Mouse (Mus musculus): ENCODE measurements around the gene Fancd2. TPM values are rescaled to one million over a fixed set of nuclear protein-coding genes. Genes with fewer than 3 reads are reported as not detected.

Fancd2 gene
- polyA plus RNA-seq, 1 experiment from 2014 or later: 6.6 TPM

DNA sequence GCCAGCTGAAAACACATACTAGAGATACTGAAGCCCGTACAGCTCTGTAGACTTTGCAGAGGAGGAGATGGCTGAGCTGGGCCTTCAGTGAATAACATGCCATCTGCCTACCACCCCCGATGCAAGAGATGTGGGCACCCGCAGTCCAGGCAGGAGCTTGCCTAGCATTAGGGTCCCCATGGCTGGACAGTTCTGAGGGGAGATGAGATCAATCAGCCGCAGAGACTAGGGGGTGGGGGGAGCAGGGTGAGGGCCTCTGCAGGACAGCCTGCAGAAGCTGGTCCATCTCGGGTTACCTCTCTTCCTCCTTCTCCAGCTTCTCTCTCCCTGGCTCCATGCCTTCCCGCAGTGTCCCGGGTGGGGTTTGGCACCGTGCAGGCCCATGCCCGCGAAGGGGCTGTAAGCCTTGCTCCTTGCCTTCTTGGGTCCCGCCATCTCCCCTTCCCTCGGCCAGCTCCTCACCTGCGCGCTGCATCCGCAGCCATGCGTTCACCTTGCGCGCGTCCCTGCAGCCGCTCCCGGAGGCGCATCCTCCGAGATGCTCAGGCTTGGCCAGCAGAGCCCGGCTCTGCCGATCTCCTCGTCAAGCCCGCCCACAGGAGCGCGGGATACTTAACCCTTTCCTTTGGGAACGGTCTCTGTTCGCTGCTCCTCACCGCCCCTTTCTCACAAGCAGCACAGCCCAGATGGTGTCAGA, 29.9 kb upstream of the Fancd2 start, which contains the start of gene Prrt3:
Prrt3 (minus strand) TSS at position 544 of the 697 bp plus-strand sequence.
- Histone ChIP-seq H3K4me1 (peaks cover 7% of the 10 kb centered on the region), H3K4me2 (peak within 1 kb of the TSS; percentile 58), H3K4me3 (peak within 1 kb of the TSS; percentile 37), H3K9me3 (no peaks in the 10 kb centered on the region), H3K27ac (no peak within 1 kb of the TSS), H3K27me3 (peaks cover 40% of the 10 kb centered on the region), H3K36me3 (no peaks in the 10 kb centered on the region), H3K9ac (peak within 1 kb of the TSS; percentile 11; the same call in 1 of the 2 replicates)
- 3% methylated on average over 31 of the region's 32 CpGs for WGBS
- ATAC-seq (ENCODE audit: insufficient number of reproducible peaks, low FRiP score, low TSS enrichment, low read depth): no peak

DNA sequence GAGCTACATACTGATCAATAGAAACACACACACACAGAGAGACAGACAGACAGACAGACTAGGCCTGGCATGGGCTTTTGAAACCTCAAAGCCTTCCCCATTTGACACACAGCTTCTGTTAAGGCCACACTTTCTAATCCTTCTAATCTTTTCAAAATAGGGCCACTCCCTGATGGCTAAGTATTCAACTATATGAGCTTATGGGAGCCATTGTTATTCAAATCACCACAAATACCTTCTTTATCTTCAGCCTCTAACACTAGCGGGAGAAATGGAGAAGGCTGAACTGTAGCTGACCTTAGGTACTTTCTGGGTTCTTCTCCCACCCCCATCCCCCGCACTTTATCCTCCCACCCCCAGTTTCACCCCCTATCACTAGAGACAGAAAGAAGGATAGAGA, 28.7 kb upstream of the Fancd2 start:
- peaks cover 7% of the 10 kb centered on the region for H3K4me1 ChIP-seq
- 83% methylated on average over 2 of the region's 2 CpGs for WGBS

DNA sequence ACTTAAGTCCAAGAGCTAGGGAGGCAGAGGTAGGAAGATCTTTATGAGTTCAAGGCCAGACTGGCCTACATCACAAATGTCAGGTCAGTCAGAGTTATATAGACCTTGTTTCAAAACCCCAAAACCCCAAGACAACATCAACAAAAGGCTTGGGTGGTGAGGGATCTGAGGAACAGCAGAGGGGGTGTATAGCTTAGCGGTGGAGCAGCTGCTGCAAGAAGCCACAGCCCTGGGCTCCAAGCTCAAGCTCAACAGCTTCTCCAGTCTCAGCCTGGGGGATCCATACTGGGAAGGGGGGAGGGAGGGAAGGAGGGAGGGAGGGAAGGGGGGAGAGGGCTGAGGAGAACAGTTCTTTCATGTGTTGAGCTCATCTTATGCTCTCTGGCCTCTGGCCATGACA, 25.8 kb upstream of the Fancd2 start:
- WGBS: 64% methylated on average over 1 of the region's 1 CpGs
- H3K9me3 ChIP-seq: no peaks in the 10 kb centered on the region

More for the DNA sequence above, 28.7 kb upstream of the Fancd2 start:
- Histone ChIP-seq H3K4me3 (no peak overlapping the region), H3K9me3 (no peaks in the 10 kb centered on the region), H3K4me2 (no peak overlapping the region), H3K36me3 (no peaks in the 10 kb centered on the region), H3K27ac (no peak overlapping the region), H3K27me3 (peaks cover 28% of the 10 kb centered on the region), H3K9ac (no peak overlapping the region)
- ATAC-seq (ENCODE audit: insufficient number of reproducible peaks, low FRiP score, low TSS enrichment, low read depth): no peak

DNA sequence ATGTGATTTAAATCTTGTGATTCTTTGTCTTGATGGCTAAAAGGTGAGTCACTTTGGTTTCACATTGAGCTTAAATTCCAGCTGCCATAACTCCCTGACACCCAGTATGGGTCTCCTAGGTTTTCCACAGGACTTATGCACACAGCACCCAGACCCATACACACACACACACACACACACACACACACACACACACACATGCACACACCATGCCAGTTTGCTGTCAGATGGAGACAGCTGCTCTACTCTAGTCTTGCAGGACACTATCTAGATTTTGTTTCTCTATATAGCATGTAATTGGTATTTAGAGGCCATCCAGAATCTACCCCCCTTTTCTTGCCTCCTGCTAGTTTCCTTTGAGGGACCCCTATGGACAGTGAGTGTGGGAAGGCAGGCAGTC, 24.4 kb upstream of the Fancd2 start:
- H3K27ac ChIP-seq: no peak overlapping the region
- no peaks in the 10 kb centered on the region for H3K9me3 ChIP-seq
- no peak overlapping the region for H3K4me3 ChIP-seq
- 0 out of 2 replicates have a peak, but pooled peaks cover 3% of the 10 kb centered on the region for H3K36me3 ChIP-seq
- H3K27me3 ChIP-seq: no peaks in the 10 kb centered on the region
- H3K4me2 ChIP-seq: no peak overlapping the region
- no peak for ATAC-seq (ENCODE audit: insufficient number of reproducible peaks, low FRiP score, low TSS enrichment, low read depth)
- no peak overlapping the region for H3K9ac ChIP-seq
- no peaks in the 10 kb centered on the region for H3K4me1 ChIP-seq

More for the DNA sequence above, 25.8 kb upstream of the Fancd2 start:
- Histone ChIP-seq H3K4me2 (no peak overlapping the region), H3K27me3 (peaks cover 14% of the 10 kb centered on the region), H3K27ac (no peak overlapping the region), H3K9ac (no peak overlapping the region), H3K4me1 (peaks cover 7% of the 10 kb centered on the region), H3K4me3 (no peak overlapping the region), H3K36me3 (no peaks in the 10 kb centered on the region)
- ATAC-seq (ENCODE audit: insufficient number of reproducible peaks, low FRiP score, low TSS enrichment, low read depth): no peak

DNA sequence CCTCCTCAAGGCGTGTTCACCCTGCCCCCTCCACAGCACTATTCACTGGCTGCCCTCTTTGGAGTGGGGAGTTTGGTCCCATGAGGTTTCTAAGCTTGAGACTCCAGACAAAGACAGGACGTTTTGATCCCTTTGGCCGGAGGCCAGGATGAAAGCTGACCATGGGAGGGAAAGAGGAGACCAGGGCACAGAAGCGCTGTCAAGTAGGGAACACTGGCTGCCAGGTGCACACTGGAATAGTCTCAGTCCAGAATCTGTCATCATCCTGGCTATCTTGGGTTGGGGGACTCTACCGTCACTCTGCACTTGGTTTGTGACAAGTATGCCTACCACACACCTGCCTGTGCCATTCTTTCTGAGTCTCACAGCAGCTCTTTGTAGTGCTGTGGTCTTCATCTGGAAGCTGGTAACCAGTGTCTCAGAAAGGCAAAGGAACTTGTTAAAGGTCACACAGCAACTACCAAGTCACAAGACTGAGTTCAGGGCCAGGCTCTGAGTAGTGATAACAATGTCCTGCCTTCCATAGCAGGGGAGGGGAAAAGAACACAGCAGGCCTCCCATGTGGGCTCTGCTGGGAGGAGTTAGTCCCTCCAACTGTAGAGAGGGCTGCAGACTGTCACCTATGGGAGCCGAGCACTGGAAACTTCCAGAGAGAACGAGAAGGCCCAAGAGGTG, 23.1 kb upstream of the Fancd2 start:
- no peaks in the 10 kb centered on the region for H3K4me1 ChIP-seq
- H3K27ac ChIP-seq: no peak overlapping the region
- ATAC-seq (ENCODE audit: insufficient number of reproducible peaks, low FRiP score, low TSS enrichment, low read depth): peak; percentile 53
- H3K4me2 ChIP-seq: no peak overlapping the region
- H3K36me3 ChIP-seq: peaks cover 6% of the 10 kb centered on the region
- H3K9me3 ChIP-seq: no peaks in the 10 kb centered on the region
- no peak overlapping the region for H3K9ac ChIP-seq
- 58% methylated on average over 7 of the region's 7 CpGs for WGBS
- no peaks in the 10 kb centered on the region for H3K27me3 ChIP-seq
- H3K4me3 ChIP-seq: no peak overlapping the region

DNA sequence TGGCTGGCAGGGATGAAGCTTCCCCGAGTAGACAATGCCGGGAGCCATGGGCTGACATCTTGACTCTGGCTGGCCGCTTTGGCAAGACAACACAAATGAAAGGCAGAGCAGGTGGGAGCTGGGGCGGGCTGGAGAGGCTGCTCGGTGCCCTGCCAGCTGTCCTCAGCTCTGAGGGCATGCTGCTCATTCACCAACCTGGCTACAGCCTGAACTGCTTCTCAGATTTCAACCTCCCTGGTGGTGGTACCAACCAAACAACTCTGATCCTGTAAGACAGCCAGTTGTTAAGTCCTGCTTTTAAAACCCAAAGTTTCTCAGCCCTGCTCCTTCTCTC, 22.6 kb upstream of the Fancd2 start:
- no peaks in the 10 kb centered on the region for H3K27me3 ChIP-seq
- 49% methylated on average over 5 of the region's 5 CpGs for WGBS
- no peak overlapping the region for H3K9ac ChIP-seq
- no peak overlapping the region for H3K4me3 ChIP-seq
- no peak overlapping the region for H3K27ac ChIP-seq
- no peaks in the 10 kb centered on the region for H3K9me3 ChIP-seq
- H3K4me1 ChIP-seq: no peaks in the 10 kb centered on the region
- peaks cover 11% of the 10 kb centered on the region for H3K36me3 ChIP-seq
- H3K4me2 ChIP-seq: no peak overlapping the region
- ATAC-seq (ENCODE audit: insufficient number of reproducible peaks, low FRiP score, low TSS enrichment, low read depth): 0 out of 2 replicates have a peak, but pooled peaks have one; percentile 43

DNA sequence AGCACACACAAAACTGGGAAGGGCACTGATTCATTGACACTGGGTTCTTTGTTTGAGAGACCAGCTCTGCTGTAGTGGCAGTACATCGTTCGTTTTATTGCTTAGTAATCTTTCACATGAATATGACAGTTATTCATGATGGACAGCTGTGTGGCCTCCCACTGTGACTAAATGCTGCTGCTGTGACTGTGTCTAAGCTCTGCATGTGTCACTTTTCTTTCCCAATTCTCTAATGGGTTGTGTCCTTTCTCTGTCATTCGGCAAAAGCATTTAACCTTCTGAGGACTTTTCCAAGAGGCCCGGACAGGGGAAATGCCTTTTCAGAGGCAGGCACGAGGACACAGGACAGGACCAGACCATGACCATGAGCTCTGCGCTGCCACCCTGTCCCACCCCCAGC, 17.5 kb upstream of the Fancd2 start:
- Histone ChIP-seq H3K27me3 (no peaks in the 10 kb centered on the region), H3K27ac (no peak overlapping the region), H3K9me3 (no peaks in the 10 kb centered on the region), H3K4me1 (no peaks in the 10 kb centered on the region), H3K4me2 (no peak overlapping the region), H3K36me3 (peaks cover 60% of the 10 kb centered on the region), H3K9ac (no peak overlapping the region), H3K4me3 (no peak overlapping the region)
- no peak for ATAC-seq (ENCODE audit: insufficient number of reproducible peaks, low FRiP score, low TSS enrichment, low read depth)
- WGBS: 86% methylated on average over 6 of the region's 6 CpGs

DNA sequence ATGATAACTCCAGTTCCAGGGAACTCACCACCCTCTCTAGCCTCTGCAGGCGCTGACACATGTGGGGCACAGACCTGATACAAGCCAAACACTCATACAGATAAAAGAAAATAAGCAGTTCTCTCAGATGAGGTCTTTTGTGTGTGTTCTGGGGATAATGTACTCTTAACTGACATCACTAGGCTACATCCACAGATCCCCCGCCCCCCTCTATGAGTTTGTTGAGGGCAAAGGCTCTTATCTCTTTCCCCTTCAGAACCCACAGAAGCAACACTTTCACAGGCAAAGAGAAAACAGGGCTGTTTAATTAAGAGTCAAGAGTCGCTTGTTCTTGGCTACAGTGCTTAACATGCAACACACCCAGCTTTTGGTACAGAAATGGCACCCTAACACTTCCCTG, 16.9 kb upstream of the Fancd2 start:
- 100% methylated on average over 3 of the region's 3 CpGs for WGBS
- ATAC-seq (ENCODE audit: insufficient number of reproducible peaks, low FRiP score, low TSS enrichment, low read depth): no peak

DNA sequence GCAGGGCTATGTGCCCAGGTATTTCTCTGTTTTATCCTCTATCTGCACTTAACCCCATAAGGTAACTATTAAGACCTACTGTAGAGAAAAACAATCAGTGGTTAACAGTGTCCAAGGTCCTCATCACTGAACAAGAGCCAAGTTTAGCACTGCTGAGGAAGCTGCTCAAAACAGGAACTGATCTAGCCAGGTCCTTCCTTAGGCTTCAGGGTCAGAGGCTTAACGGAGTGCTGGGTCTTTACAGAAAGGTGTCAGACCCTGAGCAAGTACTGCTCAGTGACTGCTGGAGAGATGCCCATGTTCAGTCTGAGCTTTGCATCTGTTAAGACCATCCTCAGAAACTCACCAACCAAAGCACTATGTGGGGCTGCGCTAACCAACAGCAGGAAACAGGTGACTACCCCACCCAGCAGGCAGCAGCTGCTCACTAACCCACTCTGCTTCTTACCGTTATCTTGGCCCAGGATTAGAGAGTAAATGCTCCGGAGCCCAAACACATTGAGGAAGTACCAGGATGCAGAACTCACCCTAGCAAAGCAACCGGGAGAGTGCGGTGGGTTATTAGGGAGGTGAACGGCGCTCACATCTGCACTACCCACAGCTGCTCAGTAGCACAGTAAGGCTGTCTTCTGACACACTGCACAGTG, 13.9 kb upstream of the Fancd2 start:
- Histone ChIP-seq H3K27me3 (no peaks in the 10 kb centered on the region), H3K9ac (no peak overlapping the region), H3K4me3 (no peak overlapping the region), H3K4me2 (no peak overlapping the region), H3K9me3 (no peaks in the 10 kb centered on the region), H3K27ac (no peak overlapping the region), H3K4me1 (no peaks in the 10 kb centered on the region), H3K36me3 (peaks cover 90% of the 10 kb centered on the region)
- ATAC-seq (ENCODE audit: insufficient number of reproducible peaks, low FRiP score, low TSS enrichment, low read depth): no peak
- WGBS: 89% methylated on average over 8 of the region's 8 CpGs

More for the DNA sequence above, 16.9 kb upstream of the Fancd2 start:
- no peak overlapping the region for H3K9ac ChIP-seq
- H3K36me3 ChIP-seq: peaks cover 66% of the 10 kb centered on the region
- H3K27ac ChIP-seq: no peak overlapping the region
- H3K9me3 ChIP-seq: no peaks in the 10 kb centered on the region
- H3K4me3 ChIP-seq: no peak overlapping the region
- H3K27me3 ChIP-seq: no peaks in the 10 kb centered on the region
- no peaks in the 10 kb centered on the region for H3K4me1 ChIP-seq
- H3K4me2 ChIP-seq: no peak overlapping the region

DNA sequence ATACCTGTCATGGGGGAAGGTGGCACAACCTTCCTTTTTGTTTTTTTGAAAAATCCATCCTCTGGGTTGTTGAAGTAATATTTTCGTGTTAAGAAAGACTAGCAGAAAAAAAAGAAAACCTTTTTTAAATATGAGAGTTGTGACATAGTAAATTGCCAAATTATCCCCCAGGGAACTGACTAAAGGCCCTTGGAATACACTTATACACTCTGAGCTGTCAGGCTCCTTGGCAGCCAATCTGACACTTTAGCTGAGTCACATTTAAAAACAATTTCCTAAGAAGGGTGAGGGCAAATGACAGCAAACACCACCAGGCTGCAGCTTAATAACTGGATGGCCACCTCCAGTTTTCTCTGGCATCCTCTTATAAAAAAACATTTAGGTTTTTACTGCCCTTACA, 9.2 kb upstream of the Fancd2 start:
- Histone ChIP-seq H3K27me3 (no peaks in the 10 kb centered on the region), H3K9ac (no peak overlapping the region), H3K36me3 (peaks cover 66% of the 10 kb centered on the region), H3K4me1 (no peaks in the 10 kb centered on the region), H3K4me2 (no peak overlapping the region), H3K9me3 (no peaks in the 10 kb centered on the region), H3K4me3 (no peak overlapping the region), H3K27ac (no peak overlapping the region)
- 79% methylated on average over 1 of the region's 1 CpGs for WGBS
- ATAC-seq (ENCODE audit: insufficient number of reproducible peaks, low FRiP score, low TSS enrichment, low read depth): no peak

DNA sequence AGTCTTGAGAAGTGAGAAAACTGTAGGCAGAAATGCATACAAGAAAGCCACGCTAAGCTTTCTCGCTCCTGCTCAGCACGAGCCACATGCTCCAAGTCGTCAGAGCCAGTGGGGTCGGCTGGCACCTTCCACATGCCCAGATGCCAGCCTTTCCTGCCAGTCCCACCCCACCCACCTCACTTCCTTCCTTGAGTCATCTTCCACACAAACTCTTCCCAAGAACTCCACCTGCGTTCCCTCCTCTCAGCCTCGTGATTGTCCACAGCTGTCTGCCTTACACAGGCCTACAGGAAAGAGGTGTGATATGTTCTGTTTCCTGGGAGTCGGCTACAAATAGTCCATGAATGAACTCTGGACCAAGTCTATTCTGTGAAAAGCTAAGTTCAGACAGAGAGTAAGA, 8.1 kb upstream of the Fancd2 start:
- peaks cover 55% of the 10 kb centered on the region for H3K36me3 ChIP-seq
- H3K4me3 ChIP-seq: no peak overlapping the region
- no peaks in the 10 kb centered on the region for H3K4me1 ChIP-seq
- no peaks in the 10 kb centered on the region for H3K9me3 ChIP-seq
- no peak overlapping the region for H3K4me2 ChIP-seq
- 84% methylated on average over 8 of the region's 8 CpGs for WGBS
- H3K27ac ChIP-seq: no peak overlapping the region
- no peaks in the 10 kb centered on the region for H3K27me3 ChIP-seq
- no peak for ATAC-seq (ENCODE audit: insufficient number of reproducible peaks, low FRiP score, low TSS enrichment, low read depth)
- H3K9ac ChIP-seq: no peak overlapping the region

DNA sequence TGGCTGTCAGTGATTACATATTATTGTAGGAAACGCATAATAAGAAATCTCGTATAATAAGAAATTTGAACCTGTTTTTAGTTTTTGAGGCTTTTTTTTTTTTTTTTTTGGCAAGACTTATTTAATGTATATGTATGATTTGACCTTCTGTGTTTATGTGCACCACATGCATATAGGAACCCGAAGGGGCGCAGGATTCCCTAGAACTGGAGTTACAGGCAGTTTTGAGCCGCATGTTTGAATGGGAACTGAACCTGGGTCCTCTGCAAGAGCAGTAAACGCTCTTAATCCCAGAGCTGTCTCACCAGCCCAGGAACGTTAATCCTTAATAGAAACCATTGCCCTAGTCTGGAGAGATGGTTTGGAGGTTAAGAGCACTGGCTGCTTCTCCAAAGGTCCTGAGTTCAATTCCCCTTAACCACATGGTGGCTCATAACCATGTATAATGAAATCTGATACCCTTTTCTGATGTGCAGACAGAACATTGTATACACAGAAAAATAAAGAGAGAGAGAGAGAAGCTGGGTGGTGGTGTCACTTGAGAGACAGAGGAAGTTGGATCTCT, 440 bp downstream of the Fancd2 start:
- Histone ChIP-seq H3K27me3 (no peaks in the 10 kb centered on the region), H3K9ac (peak overlapping the region; percentile 75), H3K4me3 (peak overlapping the region; percentile 92), H3K4me1 (peaks cover 11% of the 10 kb centered on the region), H3K36me3 (no peaks in the 10 kb centered on the region), H3K27ac (peak overlapping the region; percentile 80), H3K9me3 (no peaks in the 10 kb centered on the region), H3K4me2 (peak overlapping the region; percentile 48)
- 7% methylated on average over 7 of the region's 7 CpGs for WGBS
- ATAC-seq (ENCODE audit: insufficient number of reproducible peaks, low FRiP score, low TSS enrichment, low read depth): no peak

Measured in limb, embryonic 15.5 days (tissue).